Mouse (Mus musculus) brown adipose tissue, adult 24 weeks (tissue): ENCODE measurements around the gene Tbrg1. TPM values are rescaled to one million over a fixed set of nuclear protein-coding genes. Genes with fewer than 3 reads are reported as not detected.
A peak's percentile ranks its signal among the peaks of the same experiment; 100 is the strongest.

Source experiments
- H3K27ac ChIP-seq: fragments of 200-500 bp; replicated peaks from 2 replicates; pipeline ENCODE4 v1.5.1; 2012; ENCODE audit warnings: low read depth, mild to moderate bottlenecking, low read length
- H3K4me1 ChIP-seq: fragments of 200-500 bp; 2 replicates; pipeline ENCODE4 v1.6.1; 2012; ENCODE audit warnings: low read length, mixed read lengths; ENCODE audit not compliant: control insufficient read depth, insufficient read depth, insufficient read length
- H3K4me3 ChIP-seq: fragments of 200-500 bp; 2 replicates; pipeline ENCODE4 v1.5.1; 2012; ENCODE audit warnings: low read depth, mild to moderate bottlenecking, low read length, moderate library complexity; ENCODE audit not compliant: insufficient read depth
- polyA plus RNA-seq: library from polyadenylated mRNA; stranded (reverse); fragments of >200 nt; gene quantifications from 2 replicates; pipeline ENCODE4 v1.2.4, GENCODE M21; 2012; ENCODE audit not compliant: missing spikeins, insufficient read depth, insufficient read length

Gene Tbrg1
- 15.1 and 15.6 TPM in 2 replicates for polyA plus RNA-seq

GRCm38 (mm10) chr9:37656931-37657481 is at the start of gene Tbrg1:
Gene Tbrg1, minus strand, starts transcription at chr9:37657312.
- peak within 1 kb of the TSS; percentile 91 for H3K4me3 ChIP-seq
- H3K27ac ChIP-seq = peak within 1 kb of the TSS; percentile 75
- H3K4me1 ChIP-seq = no peaks in the 10 kb centered on the region

GRCm38 (mm10) chr9:37689970-37690686 is 33.0 kb upstream of the Tbrg1 start:
- Histone ChIP-seq H3K4me1 (no peaks in the 10 kb centered on the region), H3K27ac (no peak overlapping the region), H3K4me3 (no peak overlapping the region)

GRCm38 (mm10) chr9:37687941-37688303 is 30.8 kb upstream of the Tbrg1 start:
- Histone ChIP-seq H3K4me1 (no peaks in the 10 kb centered on the region), H3K27ac (no peak overlapping the region), H3K4me3 (no peak overlapping the region)

GRCm38 (mm10) chr9:37687288-37687940 is 30.3 kb upstream of the Tbrg1 start:
- H3K27ac ChIP-seq = no peak overlapping the region
- H3K4me1 ChIP-seq = no peaks in the 10 kb centered on the region
- H3K4me3 ChIP-seq = no peak overlapping the region

GRCm38 (mm10) chr9:37681123-37681522 is 24.0 kb upstream of the Tbrg1 start:
- Histone ChIP-seq H3K27ac (no peak overlapping the region), H3K4me3 (no peak overlapping the region), H3K4me1 (no peaks in the 10 kb centered on the region)

- H3K4me3 ChIP-seq = no peak overlapping the region
- no peak overlapping the region for H3K27ac ChIP-seq
- no peaks in the 10 kb centered on the region for H3K4me1 ChIP-seq
Measured at GRCm38 (mm10) chr9:37675287-37675686, 18.2 kb upstream of the Tbrg1 start.

GRCm38 (mm10) chr9:37670261-37670660 is 13.1 kb upstream of the Tbrg1 start:
- no peaks in the 10 kb centered on the region for H3K4me1 ChIP-seq
- no peak overlapping the region for H3K27ac ChIP-seq
- H3K4me3 ChIP-seq = no peak overlapping the region

GRCm38 (mm10) chr9:37669678-37670077 is 12.6 kb upstream of the Tbrg1 start:
- Histone ChIP-seq H3K27ac (no peak overlapping the region), H3K4me3 (no peak overlapping the region)

GRCm38 (mm10) chr9:37669115-37669514 is 12.0 kb upstream of the Tbrg1 start, which contains the start of gene Panx3:
Gene Panx3, minus strand, starts transcription at chr9:37669235.
- Histone ChIP-seq H3K4me3 (no peak within 1 kb of the TSS), H3K27ac (no peak within 1 kb of the TSS), H3K4me1 (no peaks in the 10 kb centered on the region)

More at GRCm38 (mm10) chr9:37669678-37670077, 12.6 kb upstream of the Tbrg1 start:
- H3K4me1 ChIP-seq = no peaks in the 10 kb centered on the region

GRCm38 (mm10) chr9:37666045-37666444 is 8.9 kb upstream of the Tbrg1 start:
- Histone ChIP-seq H3K4me3 (no peak overlapping the region), H3K4me1 (no peaks in the 10 kb centered on the region), H3K27ac (no peak overlapping the region)

- Histone ChIP-seq H3K4me1 (no peaks in the 10 kb centered on the region), H3K27ac (no peak overlapping the region), H3K4me3 (no peak overlapping the region)
Measured at GRCm38 (mm10) chr9:37664604-37665003, 7.5 kb upstream of the Tbrg1 start.

GRCm38 (mm10) chr9:37663210-37663609 is 6.1 kb upstream of the Tbrg1 start:
- H3K4me3 ChIP-seq = no peak overlapping the region
- H3K27ac ChIP-seq = no peak overlapping the region
- H3K4me1 ChIP-seq = no peaks in the 10 kb centered on the region

- Histone ChIP-seq H3K4me1 (no peaks in the 10 kb centered on the region), H3K27ac (no peak overlapping the region), H3K4me3 (no peak overlapping the region)
Measured at GRCm38 (mm10) chr9:37659413-37659812, 2.3 kb upstream of the Tbrg1 start.

GRCm38 (mm10) chr9:37656439-37656881 is 652 bp downstream of the Tbrg1 start:
- H3K4me1 ChIP-seq = no peaks in the 10 kb centered on the region
- H3K4me3 ChIP-seq = peak overlapping the region; percentile 91
- H3K27ac ChIP-seq = peak overlapping the region; percentile 75

GRCm38 (mm10) chr9:37655961-37656360 is 1.2 kb downstream of the Tbrg1 start:
- H3K4me3 ChIP-seq = peak overlapping the region; percentile 91; the same call in 1 of the 2 replicates
- no peak overlapping the region for H3K27ac ChIP-seq
- no peaks in the 10 kb centered on the region for H3K4me1 ChIP-seq
